Mouse (Mus musculus): ENCODE measurements around the gene Nup62. TPM values are rescaled to one million over a fixed set of nuclear protein-coding genes. Genes with fewer than 3 reads are reported as not detected.
A peak's percentile ranks its signal among the peaks of the same experiment; 100 is the strongest.

The Nup62 gene
- polyA plus RNA-seq, 1 experiment = 77.0 TPM

GRCm38 (mm10) chr7:44841825-44842463 is 26.1 kb downstream of the Nup62 start:
- H3K27me3 ChIP-seq (ENCODE audit: control insufficient read depth, insufficient read depth, insufficient read length) = no peaks in the 10 kb centered on the region
- peaks cover 7% of the 10 kb centered on the region for H3K36me3 ChIP-seq (ENCODE audit: control insufficient read depth, insufficient read depth)
- H3K4me2 ChIP-seq (ENCODE audit: low read depth) = no peak overlapping the region
- TF ChIP-seq SRF (IDR thresholded peaks at IDR 0.05; ENCODE audit: control insufficient read depth, insufficient read length, low read depth) (no peak), E2F4 (IDR thresholded peaks at IDR 0.05; ENCODE audit: insufficient read depth) (no peak), TCF12 (IDR thresholded peaks at IDR 0.05; ENCODE audit: insufficient read depth, poor library complexity, severe bottlenecking) (no peak), MAX (IDR thresholded peaks at IDR 0.05; ENCODE audit: low read depth) (no peak), POLR2AphosphoS2 (IDR thresholded peaks at IDR 0.05; ENCODE audit: insufficient read length, low read depth) (no peak), MYOG (IDR thresholded peaks at IDR 0.05; ENCODE audit: control insufficient read depth in 1 of 3, insufficient read depth in 1 of 3, insufficient read length in 2 of 3, low read depth in 2 of 3) (no peak), REST (IDR thresholded peaks at IDR 0.05; ENCODE audit: insufficient read depth, insufficient read length) (no peak), CEBPB (IDR thresholded peaks at IDR 0.05; ENCODE audit: insufficient read depth, poor library complexity, severe bottlenecking) (no peak), MYOD1 (IDR thresholded peaks at IDR 0.05; ENCODE audit: control insufficient read depth in 1 of 3, insufficient read length in 2 of 3, low read depth in 2 of 3) (no peak), USF1 (IDR thresholded peaks at IDR 0.05; ENCODE audit: low read depth) (no peak), POLR2A (IDR thresholded peaks at IDR 0.05; ENCODE audit: insufficient read length, low read depth) (no peak), TCF3 (IDR thresholded peaks at IDR 0.05; ENCODE audit: insufficient read length, low read depth) (no peak)
- no peak overlapping the region for H3ac ChIP-seq (ENCODE audit: control insufficient read depth, insufficient read length)
- peaks cover 3% of the 10 kb centered on the region for H3K79me2 ChIP-seq (ENCODE audit: control insufficient read depth, insufficient read depth)
- no peak overlapping the region for H3K4me3 ChIP-seq

DNA sequence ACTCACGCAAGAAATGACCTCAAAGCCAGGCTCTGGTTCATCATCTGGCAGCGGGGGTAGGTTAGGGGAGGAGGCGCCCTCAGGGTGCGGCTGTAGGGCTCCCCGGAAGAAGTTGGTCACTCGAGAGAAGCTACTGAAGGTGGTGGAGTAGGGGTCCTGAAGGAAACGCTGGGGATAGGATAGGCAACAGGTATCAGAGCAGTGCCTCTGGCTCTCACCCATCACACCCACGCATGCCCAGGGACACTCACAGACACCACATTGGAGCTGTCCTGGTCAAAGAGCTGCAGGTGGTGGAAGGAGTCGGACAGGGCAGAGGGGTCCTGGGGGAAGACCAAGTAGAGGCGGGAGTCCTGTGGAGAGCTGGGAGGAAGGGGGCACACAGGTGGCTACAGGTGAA is 29.1 kb downstream of the Nup62 start:
- no peaks in the 10 kb centered on the region for H3K27me3 ChIP-seq (ENCODE audit: control insufficient read depth, insufficient read depth, insufficient read length)

GRCm38 (mm10) chr7:44846804-44847203 is 30.9 kb downstream of the Nup62 start:
- no peaks in the 10 kb centered on the region for H3K27me3 ChIP-seq (ENCODE audit: control insufficient read depth, insufficient read depth, insufficient read length)

More for the DNA sequence above, 29.1 kb downstream of the Nup62 start:
- no peak overlapping the region for H3K4me2 ChIP-seq (ENCODE audit: low read depth)
- peaks cover 12% of the 10 kb centered on the region for H3K79me2 ChIP-seq (ENCODE audit: control insufficient read depth, insufficient read depth)
- H3K36me3 ChIP-seq (ENCODE audit: control insufficient read depth, insufficient read depth) = peaks cover 7% of the 10 kb centered on the region
- H3ac ChIP-seq (ENCODE audit: control insufficient read depth, insufficient read length) = no peak overlapping the region
- TF ChIP-seq POLR2AphosphoS2 (IDR thresholded peaks at IDR 0.05; ENCODE audit: insufficient read length, low read depth) = no peak
- TF ChIP-seq CEBPB (IDR thresholded peaks at IDR 0.05; ENCODE audit: insufficient read depth, poor library complexity, severe bottlenecking) = no peak
- no peak for TF ChIP-seq TCF3 (IDR thresholded peaks at IDR 0.05; ENCODE audit: insufficient read length, low read depth)
- no peak for TF ChIP-seq USF1 (IDR thresholded peaks at IDR 0.05; ENCODE audit: low read depth)
- TF ChIP-seq SRF (IDR thresholded peaks at IDR 0.05; ENCODE audit: control insufficient read depth, insufficient read length, low read depth) = no peak
- no peak for TF ChIP-seq POLR2A (IDR thresholded peaks at IDR 0.05; ENCODE audit: insufficient read length, low read depth)
- no peak for TF ChIP-seq MAX (IDR thresholded peaks at IDR 0.05; ENCODE audit: low read depth)
- no peak for TF ChIP-seq TCF12 (IDR thresholded peaks at IDR 0.05; ENCODE audit: insufficient read depth, poor library complexity, severe bottlenecking)
- no peak for TF ChIP-seq MYOD1 (IDR thresholded peaks at IDR 0.05; ENCODE audit: control insufficient read depth in 1 of 3, insufficient read length in 2 of 3, low read depth in 2 of 3)
- TF ChIP-seq MYOG (IDR thresholded peaks at IDR 0.05; ENCODE audit: control insufficient read depth in 1 of 3, insufficient read depth in 1 of 3, insufficient read length in 2 of 3, low read depth in 2 of 3) = no peak
- TF ChIP-seq REST (IDR thresholded peaks at IDR 0.05; ENCODE audit: insufficient read depth, insufficient read length) = no peak
- no peak for TF ChIP-seq E2F4 (IDR thresholded peaks at IDR 0.05; ENCODE audit: insufficient read depth)
- no peak overlapping the region for H3K4me3 ChIP-seq

GRCm38 (mm10) chr7:44847772-44848171 is 31.9 kb downstream of the Nup62 start:
- Histone ChIP-seq H3ac (ENCODE audit: control insufficient read depth, insufficient read length) (peak overlapping the region; percentile 80), H3K4me2 (ENCODE audit: low read depth) (peak overlapping the region; percentile 90), H3K36me3 (ENCODE audit: control insufficient read depth, insufficient read depth) (peaks cover 7% of the 10 kb centered on the region), H3K79me2 (ENCODE audit: control insufficient read depth, insufficient read depth) (peaks cover 34% of the 10 kb centered on the region), H3K27me3 (ENCODE audit: control insufficient read depth, insufficient read depth, insufficient read length) (no peaks in the 10 kb centered on the region), H3K4me3 (peak overlapping the region; percentile 94)
- TF ChIP-seq USF1 (IDR thresholded peaks at IDR 0.05; ENCODE audit: low read depth) = no peak
- TF ChIP-seq MYOD1 (IDR thresholded peaks at IDR 0.05; ENCODE audit: control insufficient read depth in 1 of 3, insufficient read length in 2 of 3, low read depth in 2 of 3) = no peak
- no peak for TF ChIP-seq TCF3 (IDR thresholded peaks at IDR 0.05; ENCODE audit: insufficient read length, low read depth)
- no peak for TF ChIP-seq TCF12 (IDR thresholded peaks at IDR 0.05; ENCODE audit: insufficient read depth, poor library complexity, severe bottlenecking)
- no peak for TF ChIP-seq E2F4 (IDR thresholded peaks at IDR 0.05; ENCODE audit: insufficient read depth)
- no peak for TF ChIP-seq CEBPB (IDR thresholded peaks at IDR 0.05; ENCODE audit: insufficient read depth, poor library complexity, severe bottlenecking)
- TF ChIP-seq POLR2AphosphoS2 (IDR thresholded peaks at IDR 0.05; ENCODE audit: insufficient read length, low read depth) = no peak
- no peak for TF ChIP-seq REST (IDR thresholded peaks at IDR 0.05; ENCODE audit: insufficient read depth, insufficient read length)
- TF ChIP-seq POLR2A (IDR thresholded peaks at IDR 0.05; ENCODE audit: insufficient read length, low read depth) = no peak
- no peak for TF ChIP-seq MYOG (IDR thresholded peaks at IDR 0.05; ENCODE audit: control insufficient read depth in 1 of 3, insufficient read depth in 1 of 3, insufficient read length in 2 of 3, low read depth in 2 of 3)
- no peak for TF ChIP-seq SRF (IDR thresholded peaks at IDR 0.05; ENCODE audit: control insufficient read depth, insufficient read length, low read depth)
- no peak for TF ChIP-seq MAX (IDR thresholded peaks at IDR 0.05; ENCODE audit: low read depth)

More at GRCm38 (mm10) chr7:44846804-44847203, 30.9 kb downstream of the Nup62 start:
- Histone ChIP-seq H3K36me3 (ENCODE audit: control insufficient read depth, insufficient read depth) (peaks cover 7% of the 10 kb centered on the region), H3ac (ENCODE audit: control insufficient read depth, insufficient read length) (no peak overlapping the region), H3K4me2 (ENCODE audit: low read depth) (no peak overlapping the region), H3K4me3 (no peak overlapping the region), H3K79me2 (ENCODE audit: control insufficient read depth, insufficient read depth) (peaks cover 29% of the 10 kb centered on the region)
- TF ChIP-seq CEBPB (IDR thresholded peaks at IDR 0.05; ENCODE audit: insufficient read depth, poor library complexity, severe bottlenecking) = no peak
- no peak for TF ChIP-seq SRF (IDR thresholded peaks at IDR 0.05; ENCODE audit: control insufficient read depth, insufficient read length, low read depth)
- TF ChIP-seq E2F4 (IDR thresholded peaks at IDR 0.05; ENCODE audit: insufficient read depth) = no peak
- no peak for TF ChIP-seq MYOG (IDR thresholded peaks at IDR 0.05; ENCODE audit: control insufficient read depth in 1 of 3, insufficient read depth in 1 of 3, insufficient read length in 2 of 3, low read depth in 2 of 3)
- TF ChIP-seq REST (IDR thresholded peaks at IDR 0.05; ENCODE audit: insufficient read depth, insufficient read length) = no peak
- TF ChIP-seq USF1 (IDR thresholded peaks at IDR 0.05; ENCODE audit: low read depth) = no peak
- TF ChIP-seq MYOD1 (IDR thresholded peaks at IDR 0.05; ENCODE audit: control insufficient read depth in 1 of 3, insufficient read length in 2 of 3, low read depth in 2 of 3) = no peak
- no peak for TF ChIP-seq POLR2AphosphoS2 (IDR thresholded peaks at IDR 0.05; ENCODE audit: insufficient read length, low read depth)
- no peak for TF ChIP-seq MAX (IDR thresholded peaks at IDR 0.05; ENCODE audit: low read depth)
- no peak for TF ChIP-seq TCF12 (IDR thresholded peaks at IDR 0.05; ENCODE audit: insufficient read depth, poor library complexity, severe bottlenecking)

Data from myocyte (in vitro differentiated cells).